19 mouse cellular contexts compared by ENCODE assay signal in genomic region chr7:35351155-35351554, GRCm38 (mm10). TPM values are rescaled to one million over a fixed set of nuclear protein-coding genes. Genes with fewer than 3 reads are reported as not detected.
DNase-seq lines count a peak whose midpoint lies in the region; ATAC-seq and TF ChIP-seq lines count a peak whose summit lies in the region.
"Had no signal": no experiment of that assay in that cellular context is flagged by ENCODE, and none has a peak within 500 bp of the region (broad histone marks: within the 10 kb centered on the region; RNA-seq: fewer than 3 reads in every experiment).

No protein-coding gene starts in this region.

- H3K4me1 ChIP-seq in stomach, embryonic 15.5 days = peaks cover 7% of the 10 kb centered on the region; the same call in 1 of the 2 replicates
- H3K4me1 ChIP-seq in stomach, postnatal 0 days (replicated peaks; ENCODE audit: control insufficient read depth, insufficient read depth) = no peaks in the 10 kb centered on the region
- H3K4me1 ChIP-seq: embryonic facial prominence, embryonic 12.5 days; forebrain, embryonic 13.5 days; forebrain, embryonic 15.5 days had no signal

- no peak overlapping the region for H3K4me2 ChIP-seq in stomach, embryonic 15.5 days
- no peak overlapping the region for H3K4me2 ChIP-seq in stomach, postnatal 0 days (replicated peaks; ENCODE audit: low read depth)
- H3K4me2 ChIP-seq: embryonic facial prominence, embryonic 12.5 days; forebrain, embryonic 13.5 days; forebrain, embryonic 15.5 days had no signal

- H3K27ac ChIP-seq in stomach, embryonic 15.5 days = peak overlapping the region; percentile 72; the same call in 1 of the 2 replicates
- no peak overlapping the region for H3K27ac ChIP-seq in stomach, postnatal 0 days (replicated peaks)
- H3K27ac ChIP-seq: embryonic facial prominence, embryonic 10.5 days; embryonic facial prominence, embryonic 12.5 days; forebrain, embryonic 13.5 days; forebrain, embryonic 15.5 days had no signal

- DNase-seq in stomach, postnatal 0 days (ENCODE audit: low spot score) = no peak
- DNase-seq in ES-CJ7 (ENCODE audit: low read depth, low spot score) = peak; percentile 85
- DNase-seq in ZHBTc4 (ENCODE audit: low read depth, low spot score) = peak; percentile 86
- DNase-seq in gastrocnemius, adult 8-10 months (ENCODE audit: low spot score in 2 of 2) = no peak
- DNase-seq in spleen, postnatal 4 days (ENCODE audit: low spot score in 2 of 2) = no peak
- DNase-seq: adrenal gland, adult 2 months; adrenal gland, postnatal 10 days; adrenal gland, postnatal 25 days; cerebellum, adult 11-12 months; cerebellum, adult 2 months; cerebellum, adult 9-10 months; cerebellum, postnatal 10 days; cerebellum, postnatal 25 days; forebrain, postnatal 0 days had no signal

- 78% methylated on average over 3 of the region's 3 CpGs for WGBS in stomach, embryonic 15.5 days
- WGBS in stomach, postnatal 0 days = 82% methylated on average over 3 of the region's 3 CpGs

- no peak overlapping the region for H3K9ac ChIP-seq in stomach, embryonic 15.5 days
- H3K9ac ChIP-seq in stomach, postnatal 0 days (ENCODE audit: low read length) = no peak overlapping the region
- H3K9ac ChIP-seq: embryonic facial prominence, embryonic 12.5 days; forebrain, embryonic 13.5 days; forebrain, embryonic 15.5 days; forebrain, postnatal 0 days had no signal

- no peak for ATAC-seq in stomach, embryonic 15.5 days (ENCODE audit: insufficient read depth, low FRiP score, low read depth)
- ATAC-seq in stomach, postnatal 0 days (ENCODE audit: low FRiP score, low TSS enrichment) = no peak
- ATAC-seq: forebrain, embryonic 13.5 days; forebrain, embryonic 15.5 days; forebrain, postnatal 0 days had no signal

- no peaks in the 10 kb centered on the region for H3K27me3 ChIP-seq in stomach, embryonic 15.5 days (replicated peaks)
- H3K27me3 ChIP-seq in stomach, postnatal 0 days (ENCODE audit: control insufficient read depth, insufficient read depth, low read length) = no peaks in the 10 kb centered on the region
- H3K27me3 ChIP-seq: embryonic facial prominence, embryonic 12.5 days; forebrain, embryonic 13.5 days; forebrain, embryonic 15.5 days had no signal

- TF ChIP-seq EP300 in stomach, postnatal 0 days (optimal IDR thresholded peaks at IDR 0.05) = no peak

- no peaks in the 10 kb centered on the region for H3K36me3 ChIP-seq in stomach, embryonic 15.5 days
- no peaks in the 10 kb centered on the region for H3K36me3 ChIP-seq in stomach, postnatal 0 days (ENCODE audit: control insufficient read depth, insufficient read depth, low read length)
- H3K36me3 ChIP-seq: embryonic facial prominence, embryonic 10.5 days; embryonic facial prominence, embryonic 12.5 days; forebrain, embryonic 15.5 days had no signal

- H3K9me3 ChIP-seq in stomach, embryonic 15.5 days = no peaks in the 10 kb centered on the region
- no peaks in the 10 kb centered on the region for H3K9me3 ChIP-seq in stomach, postnatal 0 days (ENCODE audit: control insufficient read depth, low read length)
- H3K9me3 ChIP-seq: embryonic facial prominence, embryonic 10.5 days; embryonic facial prominence, embryonic 12.5 days; forebrain, embryonic 13.5 days; forebrain, embryonic 15.5 days had no signal

- H3K4me3 ChIP-seq in stomach, embryonic 15.5 days (replicated peaks) = no peak overlapping the region
- H3K4me3 ChIP-seq in stomach, postnatal 0 days (ENCODE audit: low read depth, low read length) = no peak overlapping the region
- H3K4me3 ChIP-seq: embryonic facial prominence, embryonic 10.5 days; embryonic facial prominence, embryonic 12.5 days; forebrain, embryonic 13.5 days; forebrain, embryonic 15.5 days had no signal

- no peak for TF ChIP-seq CTCF in stomach, postnatal 0 days (IDR thresholded peaks at IDR 0.05; ENCODE audit: low read depth)

RNA-seq across cellular contexts. Expression of gene Rhpn2, which starts 17.2 kb away (rescaled TPM):
- 29.2 and 38.2 TPM in 2 replicates for polyA plus RNA-seq in stomach, embryonic 15.5 days (2015; fragmentation: Nextera tagmentation; extraction: Ambion mirVana)
- polyA plus RNA-seq in stomach, postnatal 0 days (2015; fragmentation: Nextera tagmentation; extraction: Ambion mirVana) = 23.1 and 24.4 TPM in 2 replicates
- total RNA-seq in gastrocnemius, adult 8-10 months (2022) = 10 to 100 TPM in 1 of 4 experiments, 1 to 10 TPM in 3; 1.7 to 13.0 (median 3.2) TPM

RNA-seq across cellular contexts. Expression of gene Gpatch1, which starts 32.9 kb away (rescaled TPM):
- 13.2 and 13.7 TPM in 2 replicates for polyA plus RNA-seq in stomach, embryonic 15.5 days (2015; fragmentation: Nextera tagmentation; extraction: Ambion mirVana)
- polyA plus RNA-seq in stomach, postnatal 0 days (2015; fragmentation: Nextera tagmentation; extraction: Ambion mirVana) = 9.1 and 9.3 TPM in 2 replicates
- 1 to 10 TPM; 6.8 to 7.8 (median 7.5) TPM for total RNA-seq in gastrocnemius, adult 8-10 months (2022)

RNA-seq across cellular contexts. Expression of gene Faap24, which starts 45.5 kb away (rescaled TPM):
- 17.1 and 17.5 TPM in 2 replicates for polyA plus RNA-seq in stomach, embryonic 15.5 days (2015; fragmentation: Nextera tagmentation; extraction: Ambion mirVana)
- 8.8 and 9.3 TPM in 2 replicates for polyA plus RNA-seq in stomach, postnatal 0 days (2015; fragmentation: Nextera tagmentation; extraction: Ambion mirVana)
- total RNA-seq in gastrocnemius, adult 8-10 months (2022) = 1 to 10 TPM in 1 of 4 experiments, under 1 TPM in 3; 0.48 to 1.1 (median 0.92) TPM

RNA-seq across cellular contexts. Expression of gene Cep89, which starts 45.7 kb away (rescaled TPM):
- polyA plus RNA-seq in stomach, embryonic 15.5 days (2015; fragmentation: Nextera tagmentation; extraction: Ambion mirVana) = 45.4 and 49.3 TPM in 2 replicates
- 11.7 and 12.3 TPM in 2 replicates for polyA plus RNA-seq in stomach, postnatal 0 days (2015; fragmentation: Nextera tagmentation; extraction: Ambion mirVana)
- 1 to 10 TPM; 4.6 to 7.4 (median 5.4) TPM for total RNA-seq in gastrocnemius, adult 8-10 months (2022)

Comparison
In these comparisons a context has a peak if more than half of its experiments do, and no peak if none do; other contexts are left out.
1. DNase-seq: peak in ES-CJ7 (single experiment) and ZHBTc4 (single experiment); none in stomach, postnatal 0 days (single experiment), gastrocnemius, adult 8-10 months (0 of 2) and spleen, postnatal 4 days (0 of 2).